Mouse (Mus musculus) hindbrain, embryonic 10.5 days (tissue): ENCODE data around the gene Cdh13. TPM values are rescaled to one million over a fixed set of nuclear protein-coding genes. Genes with fewer than 3 reads are reported as not detected.
"Not testable (repeated sequence)": the region's sequence is repeated elsewhere in the genome, so short reads cannot be mapped to it uniquely, and the experiment has no call there.

Experiments used
- DNase-seq: peaks from one replicate; pipeline ENCODE4 v3.0.0-alpha.2; 2017; ENCODE audit warnings: low spot score
- H3K27ac ChIP-seq: fragments of 300-500 bp; sonication (generic); 2 replicates; pipeline ENCODE4 v1.5.1; 2016; ENCODE audit warnings: mild to moderate bottlenecking, moderate library complexity
- H3K27me3 ChIP-seq: fragments of 300-500 bp; sonication (generic); 2 replicates; pipeline ENCODE4 v1.6.1; 2016; ENCODE audit warnings: mild to moderate bottlenecking; ENCODE audit not compliant: poor library complexity, insufficient read depth, severe bottlenecking
- H3K36me3 ChIP-seq: fragments of 300-500 bp; sonication (generic); 2 replicates; pipeline ENCODE4 v1.6.1; 2016; ENCODE audit warnings: mild to moderate bottlenecking, moderate library complexity
- H3K4me1 ChIP-seq: fragments of 300-500 bp; sonication (generic); replicated peaks from 2 replicates; pipeline ENCODE4 v1.6.1; 2016; ENCODE audit warnings: mild to moderate bottlenecking
- H3K4me3 ChIP-seq: fragments of 300-500 bp; sonication (generic); 2 replicates; pipeline ENCODE4 v1.5.1; 2016; ENCODE audit warnings: mild to moderate bottlenecking, moderate library complexity
- H3K9me3 ChIP-seq: fragments of 300-500 bp; sonication (generic); 2 replicates; pipeline ENCODE4 v1.6.1; 2016; ENCODE audit warnings: mild to moderate bottlenecking, moderate library complexity
- WGBS: fragments of 180-500 bp; shearing (Covaris S2); methylation state at CpG from one replicate; pipeline ENCODE4 v1.1.7; 2016; 5-methylcytosine and 5-hydroxymethylcytosine counted together
- polyA plus RNA-seq: library from polyadenylated mRNA; unstranded; fragments of >200 nt; fragmentation: Nextera tagmentation; extraction: Ambion mirVana; gene quantifications from 2 replicates; pipeline ENCODE4 v1.2.1, GENCODE M21; 2016

The Cdh13 gene
- polyA plus RNA-seq, 1 experiment from 2014 or later: 8.5 TPM

DNA sequence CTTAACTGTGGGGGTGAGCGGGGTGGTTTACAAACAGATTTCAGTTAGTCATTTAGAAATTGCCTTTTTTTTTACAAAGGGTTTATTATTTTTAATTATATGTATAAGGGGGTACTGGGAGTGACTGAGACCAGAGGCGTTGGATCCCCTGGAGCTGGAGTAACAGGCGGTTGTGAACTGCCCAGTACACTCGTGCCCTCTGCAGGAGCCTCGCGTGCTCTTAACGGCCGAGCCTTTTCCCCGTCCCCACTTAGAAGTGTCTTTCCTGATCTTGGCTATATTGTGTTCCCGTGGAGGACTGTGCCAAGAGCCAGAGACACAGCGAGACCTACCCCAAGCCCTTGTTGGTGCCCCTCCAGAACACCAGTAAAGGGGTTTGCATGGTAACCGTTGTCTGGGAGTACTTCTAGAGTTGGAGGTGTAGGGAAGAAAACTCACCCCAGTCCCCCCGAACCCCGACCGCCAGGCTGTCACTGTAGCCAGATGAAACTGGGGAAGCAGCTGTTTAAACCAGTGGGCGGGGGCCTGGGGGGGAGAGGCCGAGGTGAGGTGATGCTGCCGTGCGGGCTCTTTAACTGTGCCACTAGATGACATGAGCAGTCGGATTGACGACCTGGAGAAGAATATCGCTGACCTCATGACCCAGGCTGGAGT, 1061.6 kb downstream of the Cdh13 start:
- DNase-seq: no peak
- H3K27me3 ChIP-seq: peaks cover 13% of the 10 kb centered on the region
- peak overlapping the region; percentile 90 for H3K4me3 ChIP-seq
- H3K27ac ChIP-seq: peak overlapping the region; percentile 90
- H3K4me1 ChIP-seq: peaks cover 8% of the 10 kb centered on the region
- 0 out of 2 replicates have a peak, but pooled peaks cover 2% of the 10 kb centered on the region for H3K9me3 ChIP-seq
- 60% methylated on average over 22 of the region's 22 CpGs for WGBS
- H3K36me3 ChIP-seq: peaks cover 37% of the 10 kb centered on the region

DNA sequence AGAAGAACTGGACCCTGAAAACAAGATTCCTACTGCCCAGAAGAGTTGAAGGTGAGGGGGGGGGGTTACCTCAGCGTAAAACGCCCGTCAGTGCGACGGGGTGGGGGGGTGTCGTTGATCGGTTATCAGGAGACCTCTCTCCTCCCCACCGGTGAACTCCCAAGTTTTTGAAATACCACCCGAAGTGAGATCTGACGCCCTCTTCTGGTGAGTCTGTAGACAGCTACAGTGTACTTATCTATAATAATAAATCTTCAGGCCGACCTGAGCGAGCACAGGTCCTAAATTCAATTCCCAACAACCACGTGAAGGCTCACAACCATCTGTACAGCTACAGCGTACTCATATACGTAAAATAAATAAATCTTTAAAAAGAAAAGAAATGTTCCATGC, 1062.1 kb downstream of the Cdh13 start:
- 0 out of 2 replicates have a peak, but pooled peaks cover 2% of the 10 kb centered on the region for H3K9me3 ChIP-seq
- peaks cover 13% of the 10 kb centered on the region for H3K27me3 ChIP-seq
- peak overlapping the region; percentile 90 for H3K4me3 ChIP-seq
- peaks cover 8% of the 10 kb centered on the region for H3K4me1 ChIP-seq
- H3K36me3 ChIP-seq: peaks cover 42% of the 10 kb centered on the region
- WGBS: 85% methylated on average over 15 of the region's 15 CpGs
- no peak for DNase-seq
- H3K27ac ChIP-seq: no peak overlapping the region

DNA sequence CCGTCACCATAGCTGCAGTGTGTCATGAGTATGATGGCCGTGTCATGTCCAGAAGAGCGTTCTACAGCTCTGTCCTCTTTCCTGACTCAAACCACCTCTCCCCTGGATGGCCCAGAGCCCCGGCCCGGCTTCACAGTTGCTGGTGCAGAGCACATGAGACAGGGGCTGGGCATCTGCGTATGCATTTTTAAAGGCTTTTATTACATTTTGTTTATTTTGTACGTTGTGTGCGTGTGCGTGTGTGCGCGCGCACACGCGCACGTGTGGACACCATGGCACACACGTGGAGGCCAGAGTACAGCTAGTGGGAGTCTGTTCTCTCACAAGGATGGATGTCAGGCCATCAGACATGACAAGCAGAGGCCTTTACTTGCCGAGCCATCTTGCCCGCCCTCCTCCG, 1068.1 kb downstream of the Cdh13 start:
- DNase-seq: no peak
- no peaks in the 10 kb centered on the region for H3K9me3 ChIP-seq
- peaks cover 43% of the 10 kb centered on the region for H3K36me3 ChIP-seq
- no peak overlapping the region for H3K4me3 ChIP-seq
- 94% methylated on average over 19 of the region's 19 CpGs for WGBS
- H3K27ac ChIP-seq: no peak overlapping the region
- H3K27me3 ChIP-seq: no peaks in the 10 kb centered on the region
- H3K4me1 ChIP-seq: no peaks in the 10 kb centered on the region

DNA sequence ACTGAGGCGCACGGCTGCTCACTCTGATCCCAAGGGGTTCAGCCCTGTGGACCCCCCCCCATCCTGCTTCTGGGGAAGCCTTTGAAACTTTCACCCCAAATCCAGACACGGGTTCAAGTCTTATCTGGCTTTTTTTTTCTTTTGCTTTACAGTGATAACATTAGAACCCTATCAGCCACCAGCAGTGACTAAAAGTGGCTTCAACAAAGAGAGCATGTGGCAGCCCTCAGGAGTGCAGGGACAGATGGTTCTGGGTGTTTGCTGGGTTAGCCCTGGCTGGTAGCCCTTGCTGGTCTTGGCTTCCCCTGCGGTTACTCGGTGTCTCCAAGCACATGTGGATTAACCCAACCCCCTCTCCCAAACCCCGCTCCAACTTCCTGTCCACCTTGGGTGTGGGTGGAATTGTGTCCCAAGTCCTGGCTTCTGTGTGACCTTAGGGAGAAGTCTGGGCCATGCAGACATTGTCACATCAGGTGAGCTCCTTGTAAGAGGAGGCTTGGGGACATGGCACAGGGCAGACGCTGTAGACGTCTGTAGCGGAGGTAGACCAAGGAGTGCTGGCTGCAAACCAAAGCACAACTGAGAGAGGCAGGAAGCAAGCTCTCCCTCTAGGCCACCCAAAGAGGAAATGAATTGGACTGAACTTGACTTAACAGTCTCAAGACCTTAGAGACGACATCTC, 1069.6 kb downstream of the Cdh13 start:
- Histone ChIP-seq H3K27ac (no peak overlapping the region), H3K36me3 (peaks cover 28% of the 10 kb centered on the region), H3K4me3 (no peak overlapping the region), H3K9me3 (no peaks in the 10 kb centered on the region), H3K4me1 (no peaks in the 10 kb centered on the region), H3K27me3 (no peaks in the 10 kb centered on the region)
- no peak for DNase-seq
- WGBS: 91% methylated on average over 10 of the region's 10 CpGs

DNA sequence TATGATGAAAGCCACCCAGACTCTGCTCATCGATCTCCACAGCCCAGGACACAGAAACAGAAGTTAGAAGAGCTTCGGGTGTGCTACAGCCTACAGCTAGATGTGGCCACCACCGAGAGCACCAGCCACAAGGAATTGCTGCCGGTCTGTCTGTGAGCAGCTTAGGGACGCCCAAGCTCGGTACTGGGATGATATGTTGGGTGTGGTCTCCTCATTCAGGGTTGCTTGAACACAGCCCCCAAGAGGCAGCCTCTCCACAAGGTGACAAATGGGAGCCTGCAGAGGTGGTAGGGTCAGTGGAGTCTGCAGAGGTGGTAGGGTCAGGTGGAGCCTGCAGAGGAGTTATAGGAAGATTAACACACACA, 1070.1 kb downstream of the Cdh13 start:
- 88% methylated on average over 6 of the region's 6 CpGs for WGBS
- Histone ChIP-seq H3K27me3 (no peaks in the 10 kb centered on the region), H3K9me3 (no peaks in the 10 kb centered on the region), H3K36me3 (peaks cover 23% of the 10 kb centered on the region), H3K4me3 (no peak overlapping the region), H3K4me1 (no peaks in the 10 kb centered on the region), H3K27ac (no peak overlapping the region)
- DNase-seq: no peak

DNA sequence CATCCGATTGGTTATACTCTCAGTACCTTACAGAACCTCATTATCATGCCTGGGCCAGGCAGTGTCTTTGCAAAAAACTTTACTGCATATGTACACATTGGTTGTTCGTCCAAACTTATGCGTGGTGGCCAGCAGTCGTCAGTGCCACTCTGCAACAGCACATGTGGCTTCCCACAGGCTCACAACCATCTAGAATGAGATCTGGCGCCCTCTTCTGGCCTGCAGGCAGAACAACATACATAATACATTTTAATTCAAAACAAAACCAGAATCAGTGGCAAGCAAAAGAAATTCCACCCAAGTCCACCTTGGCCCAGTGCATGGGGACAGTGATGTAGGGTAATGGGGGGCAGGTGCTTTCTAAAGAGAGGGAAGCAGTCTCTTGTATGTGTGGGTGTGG, 1073.1 kb downstream of the Cdh13 start:
- not testable (repeated sequence) for H3K4me1 ChIP-seq, H3K9me3 ChIP-seq, H3K27me3 ChIP-seq, H3K36me3 ChIP-seq, H3K27ac ChIP-seq, H3K4me3 ChIP-seq, DNase-seq
- WGBS: 67% methylated on average over 5 of the region's 5 CpGs

DNA sequence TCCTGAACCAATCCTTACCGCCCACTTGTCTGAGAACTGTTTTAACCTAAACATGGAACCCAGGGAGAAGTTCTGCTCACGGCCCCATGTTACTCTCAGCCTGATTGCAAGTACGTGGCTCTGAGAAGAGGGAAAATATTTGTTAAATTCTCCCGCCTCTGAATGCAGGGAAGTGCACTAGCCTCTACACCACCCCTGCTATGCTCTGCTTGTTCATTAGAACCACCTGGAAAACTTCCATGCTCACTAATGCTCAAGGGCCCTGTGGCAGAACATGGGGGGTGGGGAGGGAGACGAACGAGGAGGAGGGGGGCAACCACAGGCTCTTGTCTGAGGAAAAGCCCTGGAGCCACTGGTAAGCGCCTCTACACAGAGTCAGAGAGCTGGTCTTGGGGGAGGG, 1074.6 kb downstream of the Cdh13 start:
- 78% methylated on average over 7 of the region's 7 CpGs for WGBS
- H3K4me3 ChIP-seq: no peak overlapping the region
- no peaks in the 10 kb centered on the region for H3K36me3 ChIP-seq
- no peaks in the 10 kb centered on the region for H3K4me1 ChIP-seq
- DNase-seq: no peak
- no peaks in the 10 kb centered on the region for H3K9me3 ChIP-seq
- no peak overlapping the region for H3K27ac ChIP-seq
- no peaks in the 10 kb centered on the region for H3K27me3 ChIP-seq

DNA sequence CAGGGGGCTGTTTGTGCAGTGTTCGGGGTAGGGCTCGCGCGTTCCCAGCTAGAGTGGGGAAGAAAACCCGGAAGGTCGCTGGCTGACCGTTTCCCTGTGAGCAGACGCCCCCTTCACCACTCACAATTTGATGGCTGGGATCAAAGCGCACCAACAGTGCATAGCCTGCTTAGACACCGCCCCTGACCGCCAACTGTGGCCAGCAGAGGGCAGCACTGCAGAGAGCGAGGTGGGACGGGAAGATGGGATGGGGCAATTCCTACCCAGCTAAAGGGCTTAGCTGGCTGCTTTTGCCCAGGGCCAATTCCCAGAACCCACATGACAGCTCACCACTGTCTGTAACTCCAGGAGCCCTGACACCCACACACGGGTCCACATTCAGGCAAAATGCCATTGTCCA, 1075.3 kb downstream of the Cdh13 start:
- H3K36me3 ChIP-seq: no peaks in the 10 kb centered on the region
- H3K4me1 ChIP-seq: no peaks in the 10 kb centered on the region
- H3K9me3 ChIP-seq: no peaks in the 10 kb centered on the region
- no peak overlapping the region for H3K4me3 ChIP-seq
- H3K27ac ChIP-seq: no peak overlapping the region
- WGBS: 45% methylated on average over 14 of the region's 14 CpGs
- no peaks in the 10 kb centered on the region for H3K27me3 ChIP-seq
- DNase-seq: peak; percentile 58

DNA sequence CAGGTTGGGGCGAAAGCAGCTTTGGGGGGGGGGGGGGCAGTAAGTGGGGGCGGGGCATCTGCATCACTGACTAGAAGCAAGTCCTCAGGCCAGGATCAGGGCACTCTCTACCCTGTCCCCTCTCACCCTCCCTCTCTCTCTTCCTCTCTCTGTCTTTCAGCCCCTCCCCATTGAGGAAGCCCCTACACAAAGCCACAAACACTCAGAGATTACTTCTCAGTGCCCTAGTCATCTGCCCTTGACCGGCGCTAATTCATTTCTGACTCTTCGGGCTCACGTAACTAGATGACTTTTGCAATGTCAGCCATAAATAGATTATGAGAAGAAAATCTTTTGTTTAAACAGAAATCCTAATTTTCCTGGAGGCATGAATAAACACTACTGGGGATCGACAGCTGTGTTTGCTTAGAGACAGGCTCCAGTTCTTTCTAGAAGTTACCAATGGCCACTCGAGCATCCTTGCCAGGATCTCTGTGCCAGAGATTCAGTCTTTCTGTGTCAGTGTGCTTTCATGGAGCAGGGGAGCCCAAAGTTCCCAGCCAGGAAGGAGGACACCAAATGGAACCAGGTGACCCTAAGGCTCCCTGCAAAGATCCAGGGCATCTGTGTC, 1077.3 kb downstream of the Cdh13 start:
- no peak for DNase-seq
- Histone ChIP-seq H3K27me3 (no peaks in the 10 kb centered on the region), H3K4me1 (no peaks in the 10 kb centered on the region), H3K36me3 (no peaks in the 10 kb centered on the region), H3K27ac (no peak overlapping the region), H3K4me3 (no peak overlapping the region), H3K9me3 (no peaks in the 10 kb centered on the region)
- WGBS: 79% methylated on average over 8 of the region's 8 CpGs
